Mouse (Mus musculus) liver, embryonic 11.5 days (tissue): Measurements from ENCODE around the gene Il15ra. TPM values are rescaled to one million over a fixed set of nuclear protein-coding genes. Genes with fewer than 3 reads are reported as not detected.
A peak's percentile ranks its signal among the peaks of the same experiment; 100 is the strongest.

Source experiments
- ATAC-seq: fragments of 200-750 bp; cut with Nextera tagmentation; replicated peaks from 2 replicates; pipeline ENCODE4 v1.8.0; 2017; ENCODE audit warnings: moderate number of reproducible peaks, mild to moderate bottlenecking, moderate TSS enrichment, moderate library complexity; ENCODE audit not compliant: low FRiP score
- DNase-seq: peaks from one replicate; pipeline ENCODE4 v3.0.0-alpha.2; 2017; ENCODE audit warnings: low spot score
- H3K27ac ChIP-seq: fragments of 300-500 bp; sonication (generic); 2 replicates; pipeline ENCODE4 v1.5.1; 2014; ENCODE audit warnings: mild to moderate bottlenecking, low read depth, low read length, control low read depth
- H3K27me3 ChIP-seq: fragments of 300-500 bp; sonication (generic); replicated peaks from 2 replicates; pipeline ENCODE4 v1.6.1; 2014; ENCODE audit warnings: low read length, mixed read lengths; ENCODE audit not compliant: control insufficient read depth, insufficient read depth
- H3K36me3 ChIP-seq: fragments of 300-500 bp; sonication (generic); 2 replicates; pipeline ENCODE4 v1.6.1; 2014; ENCODE audit warnings: mild to moderate bottlenecking, low read length, moderate library complexity, mixed read lengths; ENCODE audit not compliant: control insufficient read depth, insufficient read depth
- H3K4me1 ChIP-seq: fragments of 300-500 bp; sonication (generic); replicated peaks from 2 replicates; pipeline ENCODE4 v1.6.1; 2014; ENCODE audit warnings: low read length, mixed read lengths; ENCODE audit not compliant: control insufficient read depth, insufficient read depth
- H3K4me2 ChIP-seq: fragments of 300-500 bp; sonication (generic); 2 replicates; pipeline ENCODE4 v1.6.1; 2014; ENCODE audit warnings: mild to moderate bottlenecking, control low read depth, moderate library complexity
- H3K4me3 ChIP-seq: fragments of 300-500 bp; sonication (generic); 2 replicates; pipeline ENCODE4 v1.5.1; 2014; ENCODE audit warnings: low read depth, low read length, control low read depth
- H3K9ac ChIP-seq: fragments of 300-500 bp; sonication (generic); 2 replicates; pipeline ENCODE4 v1.6.1; 2014; ENCODE audit warnings: low read depth, low read length, control low read depth
- H3K9me3 ChIP-seq: fragments of 300-500 bp; sonication (generic); 2 replicates; pipeline ENCODE4 v1.6.1; 2016; ENCODE audit warnings: low read length, inconsistent platforms, mixed read lengths; ENCODE audit not compliant: control insufficient read depth
- WGBS: fragments of 180-500 bp; shearing (Covaris S2); extraction: QIAGEN DNeasy Blood & Tissue Kit; methylation state at CpG from one replicate; pipeline ENCODE4 v1.1.7; 2014; 5-methylcytosine and 5-hydroxymethylcytosine counted together
- polyA plus RNA-seq: library from polyadenylated mRNA; unstranded; fragments of >200 nt; fragmentation: Nextera tagmentation; extraction: Ambion mirVana; gene quantifications from 2 replicates; pipeline ENCODE4 v1.2.1, GENCODE M21; 2014

Il15ra gene
- polyA plus RNA-seq, 1 experiment from 2014 or later, result 1.6 TPM

- no peaks in the 10 kb centered on the region for H3K27me3 ChIP-seq
- 87% methylated on average over 4 of the region's 4 CpGs for WGBS
- H3K36me3 ChIP-seq, result peaks cover 33% of the 10 kb centered on the region
These were observed 57.5 kb downstream of the Il15ra start for GRCm38 (mm10) chr2:11762541-11762940.

DNA sequence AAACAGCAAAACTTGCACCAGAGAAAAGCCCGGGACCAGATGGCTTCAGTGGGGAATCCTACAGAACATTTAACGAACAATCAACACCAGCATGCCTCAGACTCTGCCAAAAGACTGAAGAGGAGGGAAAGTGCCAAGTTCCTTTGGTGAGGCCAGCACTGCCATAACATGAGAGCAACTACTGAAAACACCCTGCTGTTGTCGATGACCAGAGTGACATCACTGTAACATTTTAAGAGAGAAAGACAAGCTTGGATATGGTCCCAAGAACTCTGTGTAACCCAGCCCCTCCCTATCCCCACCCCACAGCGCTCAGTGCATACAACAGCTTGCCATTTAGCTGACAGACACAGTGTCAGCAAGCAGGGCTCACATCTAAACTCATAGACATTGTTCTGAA, 60.6 kb downstream of the Il15ra start:
- 89% methylated on average over 4 of the region's 4 CpGs for WGBS
- no peaks in the 10 kb centered on the region for H3K9me3 ChIP-seq

More at GRCm38 (mm10) chr2:11762541-11762940, 57.5 kb downstream of the Il15ra start:
- Histone ChIP-seq H3K27ac (no peak overlapping the region), H3K4me1 (no peaks in the 10 kb centered on the region), H3K4me3 (no peak overlapping the region), H3K4me2 (no peak overlapping the region), H3K9me3 (no peaks in the 10 kb centered on the region), H3K9ac (no peak overlapping the region)
- ATAC-seq (no peak), DNase-seq (no peak)

GRCm38 (mm10) chr2:11766485-11767160, 61.5 kb downstream of the Il15ra start:
- ATAC-seq (no peak), DNase-seq (no peak)
- Histone ChIP-seq H3K9ac (no peak overlapping the region), H3K4me3 (no peak overlapping the region), H3K4me2 (no peak overlapping the region), H3K27ac (no peak overlapping the region), H3K4me1 (0 out of 2 replicates have a peak, but pooled peaks cover 2% of the 10 kb centered on the region), H3K36me3 (peaks cover 22% of the 10 kb centered on the region), H3K27me3 (no peaks in the 10 kb centered on the region), H3K9me3 (no peaks in the 10 kb centered on the region)
- 79% methylated on average over 5 of the region's 5 CpGs for WGBS

More for the DNA sequence above, 60.6 kb downstream of the Il15ra start:
- H3K9ac ChIP-seq, result no peak overlapping the region
- no peaks in the 10 kb centered on the region for H3K27me3 ChIP-seq
- no peak overlapping the region for H3K4me3 ChIP-seq
- no peak overlapping the region for H3K4me2 ChIP-seq
- DNase-seq (no peak), ATAC-seq (no peak)
- H3K27ac ChIP-seq, result no peak overlapping the region
- H3K36me3 ChIP-seq, result peaks cover 27% of the 10 kb centered on the region
- H3K4me1 ChIP-seq, result no peaks in the 10 kb centered on the region

DNA sequence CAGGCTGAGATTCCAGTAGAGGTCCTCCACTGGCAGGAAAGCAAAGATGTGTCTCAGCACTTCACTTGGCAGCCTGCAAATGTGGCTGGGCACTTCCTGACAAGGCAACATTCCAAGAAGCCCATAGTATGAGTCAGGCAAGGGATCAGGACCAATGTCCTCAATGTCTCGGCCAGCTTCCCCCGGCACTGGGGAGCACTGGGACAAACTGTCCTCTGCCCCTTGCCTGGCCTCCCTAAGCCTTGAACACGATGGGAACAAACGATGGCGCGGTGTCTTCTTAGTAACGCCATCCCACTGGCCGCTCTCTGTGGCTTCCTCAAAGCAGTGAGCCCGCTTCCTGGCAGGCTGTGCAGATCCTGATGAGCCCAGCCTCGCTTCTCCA, 62.1 kb downstream of the Il15ra start:
- H3K27ac ChIP-seq, result no peak overlapping the region
- H3K4me2 ChIP-seq, result no peak overlapping the region
- ATAC-seq (no peak), DNase-seq (no peak)
- H3K9me3 ChIP-seq, result no peaks in the 10 kb centered on the region
- H3K4me3 ChIP-seq, result no peak overlapping the region
- H3K9ac ChIP-seq, result no peak overlapping the region
- H3K4me1 ChIP-seq, result 0 out of 2 replicates have a peak, but pooled peaks cover 2% of the 10 kb centered on the region
- WGBS, result 83% methylated on average over 10 of the region's 10 CpGs
- H3K36me3 ChIP-seq, result peaks cover 22% of the 10 kb centered on the region
- no peaks in the 10 kb centered on the region for H3K27me3 ChIP-seq

- H3K4me2 ChIP-seq, result no peak overlapping the region
- ATAC-seq, result no peak
- no peak overlapping the region for H3K27ac ChIP-seq
- H3K9me3 ChIP-seq, result no peaks in the 10 kb centered on the region
- H3K9ac ChIP-seq, result no peak overlapping the region
- peaks cover 8% of the 10 kb centered on the region for H3K36me3 ChIP-seq
- WGBS, result 84% methylated on average over 4 of the region's 4 CpGs
- DNase-seq, result no peak
- peaks cover 2% of the 10 kb centered on the region; the same call in 1 of the 2 replicates for H3K4me1 ChIP-seq
- H3K27me3 ChIP-seq, result no peaks in the 10 kb centered on the region
- no peak overlapping the region for H3K4me3 ChIP-seq
These were observed 66.6 kb downstream of the Il15ra start for GRCm38 (mm10) chr2:11771701-11772100.

GRCm38 (mm10) chr2:11772401-11772800, 67.3 kb downstream of the Il15ra start:
- no peak for ATAC-seq
- 76% methylated on average over 4 of the region's 4 CpGs for WGBS
- no peak overlapping the region for H3K4me2 ChIP-seq

DNA sequence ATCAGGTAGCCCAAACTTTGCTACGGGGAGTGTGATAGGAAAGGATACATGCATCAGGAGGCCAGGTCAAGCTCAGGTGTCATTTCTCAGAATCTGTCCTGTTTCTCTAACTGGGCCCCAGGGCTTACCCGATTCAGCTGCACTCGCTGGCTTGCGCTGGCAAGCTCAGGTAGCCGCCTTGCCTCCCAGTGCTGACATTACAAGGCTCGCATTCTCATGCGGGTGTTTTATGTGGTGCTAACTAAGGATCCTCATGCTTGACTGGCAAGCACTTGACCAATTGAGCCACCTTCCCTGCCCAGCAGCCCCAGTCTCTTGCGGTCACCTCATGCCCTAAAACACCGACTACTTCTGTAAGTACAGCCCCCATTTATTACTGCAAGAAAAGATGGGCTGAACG, 69.3 kb downstream of the Il15ra start:
- H3K9ac ChIP-seq, result no peak overlapping the region
- H3K4me3 ChIP-seq, result no peak overlapping the region
- DNase-seq, result no peak
- peaks cover 2% of the 10 kb centered on the region; the same call in 1 of the 2 replicates for H3K36me3 ChIP-seq
- ATAC-seq, result no peak
- H3K4me1 ChIP-seq, result peaks cover 6% of the 10 kb centered on the region; the same call in 1 of the 2 replicates
- no peak overlapping the region for H3K27ac ChIP-seq
- H3K4me2 ChIP-seq, result no peak overlapping the region
- no peaks in the 10 kb centered on the region for H3K27me3 ChIP-seq
- H3K9me3 ChIP-seq, result no peaks in the 10 kb centered on the region
- 87% methylated on average over 10 of the region's 10 CpGs for WGBS

More at GRCm38 (mm10) chr2:11772401-11772800, 67.3 kb downstream of the Il15ra start:
- H3K27ac ChIP-seq, result no peak overlapping the region
- H3K9me3 ChIP-seq, result no peaks in the 10 kb centered on the region
- DNase-seq, result no peak
- H3K4me1 ChIP-seq, result peaks cover 2% of the 10 kb centered on the region; the same call in 1 of the 2 replicates
- H3K9ac ChIP-seq, result no peak overlapping the region
- peaks cover 3% of the 10 kb centered on the region for H3K36me3 ChIP-seq
- no peaks in the 10 kb centered on the region for H3K27me3 ChIP-seq
- H3K4me3 ChIP-seq, result no peak overlapping the region

GRCm38 (mm10) chr2:11775121-11775520, 70.0 kb downstream of the Il15ra start:
- H3K9me3 ChIP-seq, result no peaks in the 10 kb centered on the region
- H3K4me1 ChIP-seq, result peaks cover 9% of the 10 kb centered on the region; the same call in 1 of the 2 replicates
- no peak for DNase-seq
- H3K27me3 ChIP-seq, result no peaks in the 10 kb centered on the region
- no peak overlapping the region for H3K27ac ChIP-seq
- H3K9ac ChIP-seq, result no peak overlapping the region
- ATAC-seq, result no peak
- peaks cover under 1% of the 10 kb centered on the region; the same call in 1 of the 2 replicates for H3K36me3 ChIP-seq
- no peak overlapping the region for H3K4me3 ChIP-seq
- WGBS, result 91% methylated on average over 5 of the region's 5 CpGs
- H3K4me2 ChIP-seq, result no peak overlapping the region

GRCm38 (mm10) chr2:11776415-11776814, 71.3 kb downstream of the Il15ra start:
- WGBS, result 44% methylated on average over 8 of the region's 8 CpGs
- Histone ChIP-seq H3K27ac (no peak overlapping the region), H3K4me1 (peaks cover 7% of the 10 kb centered on the region; the same call in 1 of the 2 replicates)

More at GRCm38 (mm10) chr2:11776415-11776814, 71.3 kb downstream of the Il15ra start:
- H3K9ac ChIP-seq, result peak overlapping the region; percentile 82
- H3K4me3 ChIP-seq, result peak overlapping the region; percentile 81
- no peaks in the 10 kb centered on the region for H3K9me3 ChIP-seq
- H3K4me2 ChIP-seq, result peak overlapping the region; percentile 74
- DNase-seq (no peak), ATAC-seq (no peak)
- H3K36me3 ChIP-seq, result peaks cover 5% of the 10 kb centered on the region; the same call in 1 of the 2 replicates
- H3K27me3 ChIP-seq, result no peaks in the 10 kb centered on the region
